Mouse (Mus musculus) ES-E14 (cell line): ENCODE data around the gene Galnt4. TPM values are rescaled to one million over a fixed set of nuclear protein-coding genes. Genes with fewer than 3 reads are reported as not detected.
"Not testable (repeated sequence)": the region's sequence is repeated elsewhere in the genome, so short reads cannot be mapped to it uniquely, and the experiment has no call there.

ENCODE experiments used
- DNase-seq: peaks from one replicate; pipeline ENCODE4 v3.0.0-alpha.2; 2013; ENCODE audit warnings: low read depth, low spot score
- H3K27ac ChIP-seq: 2 replicates; pipeline ENCODE4 v1.5.1; 2012; ENCODE audit warnings: low read depth, mild to moderate bottlenecking, low read length, moderate library complexity, mixed read lengths; ENCODE audit not compliant: poor library complexity, insufficient read depth, severe bottlenecking
- H3K36me3 ChIP-seq: 2 replicates; pipeline ENCODE4 v1.6.1; 2012; ENCODE audit warnings: mild to moderate bottlenecking, low read length, moderate library complexity, mixed read lengths; ENCODE audit not compliant: control insufficient read depth, poor library complexity, insufficient read depth, severe bottlenecking
- H3K4me1 ChIP-seq, 2 experiments: fragments of 150-350 bp in 1 of 2; sonication (generic) in 1 of 2; 2 replicates each; pipeline ENCODE4 v1.6.1; 2012; ENCODE audit warnings: low read length in 2 of 2, mild to moderate bottlenecking in 1 of 2, mixed read lengths in 1 of 2; ENCODE audit not compliant: control insufficient read depth in 2 of 2, insufficient read depth in 2 of 2, poor library complexity in 1 of 2
- H3K4me3 ChIP-seq, 2 experiments: fragments of 150-350 bp in 1 of 2; sonication (generic) in 1 of 2; 2 replicates each; pipeline ENCODE4 v1.5.1; 2012; ENCODE audit warnings: low read length in 2 of 2, low read depth in 1 of 2, mild to moderate bottlenecking in 1 of 2, mixed read lengths in 1 of 2; ENCODE audit not compliant: insufficient read depth in 1 of 2, poor library complexity in 1 of 2, severe bottlenecking in 1 of 2
- H3K9ac ChIP-seq: 2 replicates; pipeline ENCODE4 v1.6.1; 2012; ENCODE audit warnings: low read depth, mild to moderate bottlenecking, low read length, mixed read lengths; ENCODE audit not compliant: poor library complexity, insufficient read depth, severe bottlenecking
- H3K9me3 ChIP-seq: fragments of 150-350 bp; sonication (generic); 2 replicates; pipeline ENCODE4 v1.6.1; 2012; ENCODE audit warnings: low read depth, mild to moderate bottlenecking, low read length; ENCODE audit not compliant: control insufficient read depth, insufficient read depth
- CHD2 ChIP-seq: IDR thresholded peaks from 2 replicates; pipeline ENCODE4 v1.6.1; 2014; ENCODE audit warnings: mild to moderate bottlenecking, low read depth, low read length, inconsistent platforms
- HCFC1 ChIP-seq: IDR thresholded peaks from 2 replicates; pipeline ENCODE4 v1.6.1; 2012; ENCODE audit warnings: low read length, inconsistent platforms, borderline replicate concordance; ENCODE audit not compliant: insufficient read depth
- MAFK ChIP-seq: IDR thresholded peaks from 2 replicates; pipeline ENCODE4 v1.6.1; 2014; ENCODE audit warnings: mild to moderate bottlenecking, low read depth, low read length, inconsistent platforms; ENCODE audit not compliant: insufficient read depth
- ZC3H11A ChIP-seq: IDR thresholded peaks from 2 replicates; pipeline ENCODE4 v1.6.1; 2012; ENCODE audit warnings: low read depth, mild to moderate bottlenecking, inconsistent platforms, low read length, borderline replicate concordance
- ZNF384 ChIP-seq: IDR thresholded peaks from 2 replicates; pipeline ENCODE4 v1.6.1; 2012; ENCODE audit warnings: low read depth, low read length, inconsistent platforms
- in situ Hi-C, 2 experiments: fragments of 600-800 bp; cut with MboI; formaldehyde crosslinking; loops; one replicate each; pipeline ENCODE4 v1.15.1; 2025; ENCODE audit warnings: low sequenced_read_pairs in 2 of 2, inconsistent platforms in 1 of 2; ENCODE audit not compliant: unreplicated experiment in 2 of 2
- total RNA-seq: library from RNA; depleted of rRNA; stranded (reverse); fragments of 300-350 nt; gene quantifications from 2 replicates; pipeline ENCODE4 v1.2.3, GENCODE M21; 2012

Galnt4 gene
- total RNA-seq, 1 experiment: 3.7 TPM

- no peaks in the 10 kb centered on the region; the same call in 1 of the 2 replicates for H3K36me3 ChIP-seq
- in situ Hi-C loops: no loop called here
Measured at GRCm38 (mm10) chr10:99151580-99151979, 43.6 kb downstream of the Galnt4 start.

DNA sequence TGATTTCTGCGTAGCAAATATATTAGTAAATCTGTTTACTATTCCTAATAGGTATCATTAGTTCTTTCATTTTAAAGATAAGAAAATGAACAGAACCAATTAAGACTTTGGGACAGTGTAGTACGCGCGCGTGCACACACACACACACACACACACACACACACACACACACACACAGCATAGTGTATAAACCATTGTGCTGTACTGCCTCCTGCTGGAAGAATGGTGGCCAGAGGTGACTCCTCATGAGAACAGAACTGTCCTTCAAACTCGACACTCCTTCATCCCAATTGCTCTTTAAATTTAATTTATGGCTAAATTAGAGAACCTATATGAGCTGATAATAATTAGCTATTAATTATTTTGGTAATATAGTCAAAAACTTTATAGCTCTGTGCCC lies 44.1 kb downstream of the Galnt4 start:
- Histone ChIP-seq H3K9me3 (no peaks in the 10 kb centered on the region), H3K4me3 (no peak overlapping the region), H3K4me1 (no peaks in the 10 kb centered on the region), H3K9ac (no peak overlapping the region), H3K36me3 (no peaks in the 10 kb centered on the region; the same call in 1 of the 2 replicates), H3K27ac (no peak overlapping the region)
- in situ Hi-C loops: no loop called here
- TF ChIP-seq ZC3H11A (no peak), MAFK (no peak), ZNF384 (no peak), CHD2 (no peak), HCFC1 (no peak)
- no peak for DNase-seq

More at GRCm38 (mm10) chr10:99151580-99151979, 43.6 kb downstream of the Galnt4 start:
- Histone ChIP-seq H3K4me3 (no peak overlapping the region), H3K4me1 (no peaks in the 10 kb centered on the region), H3K9ac (no peak overlapping the region), H3K9me3 (no peaks in the 10 kb centered on the region), H3K27ac (no peak overlapping the region)
- TF ChIP-seq HCFC1 (no peak), CHD2 (no peak)
- DNase-seq: no peak

DNA sequence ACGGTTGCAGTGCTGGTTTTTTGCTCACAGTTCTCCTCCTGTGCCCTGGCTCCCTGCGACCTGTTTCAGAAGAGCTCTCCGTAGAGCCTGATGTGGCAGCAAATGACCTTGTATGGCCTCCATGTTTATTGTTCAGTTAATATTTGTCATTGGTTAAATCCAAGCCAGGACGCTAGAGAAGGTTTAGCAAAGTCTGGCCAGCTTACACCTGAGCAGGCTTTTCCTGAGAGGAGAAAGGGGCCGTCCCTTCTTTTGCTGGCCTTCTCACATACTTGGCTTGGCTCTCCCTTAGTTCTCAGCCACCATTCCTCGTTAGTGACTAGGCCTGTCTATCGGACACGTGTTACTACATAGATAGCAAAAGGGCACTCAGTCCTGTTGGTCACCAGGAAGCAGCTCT lies 46.7 kb downstream of the Galnt4 start:
- TF ChIP-seq ZC3H11A: no peak
- TF ChIP-seq CHD2: no peak
- no peak for TF ChIP-seq MAFK
- no peak for TF ChIP-seq HCFC1
- no peak for TF ChIP-seq ZNF384
- Histone ChIP-seq H3K4me3 (no peak overlapping the region), H3K4me1 (no peaks in the 10 kb centered on the region), H3K9me3 (no peaks in the 10 kb centered on the region), H3K36me3 (no peaks in the 10 kb centered on the region; the same call in 1 of the 2 replicates), H3K27ac (no peak overlapping the region), H3K9ac (no peak overlapping the region)
- in situ Hi-C loops: no loop called here
- DNase-seq: no peak

GRCm38 (mm10) chr10:99156808-99157207 lies 48.8 kb downstream of the Galnt4 start:
- no peaks in the 10 kb centered on the region for H3K4me1 ChIP-seq
- no peak overlapping the region for H3K4me3 ChIP-seq
- H3K9me3 ChIP-seq: no peaks in the 10 kb centered on the region
- no peaks in the 10 kb centered on the region; the same call in 1 of the 2 replicates for H3K36me3 ChIP-seq
- no peak overlapping the region for H3K9ac ChIP-seq
- TF ChIP-seq MAFK: no peak
- TF ChIP-seq CHD2: no peak
- no peak for TF ChIP-seq HCFC1
- no peak for TF ChIP-seq ZC3H11A
- no peak for TF ChIP-seq ZNF384
- DNase-seq: no peak
- no peak overlapping the region for H3K27ac ChIP-seq
- in situ Hi-C loops: no loop called here

DNA sequence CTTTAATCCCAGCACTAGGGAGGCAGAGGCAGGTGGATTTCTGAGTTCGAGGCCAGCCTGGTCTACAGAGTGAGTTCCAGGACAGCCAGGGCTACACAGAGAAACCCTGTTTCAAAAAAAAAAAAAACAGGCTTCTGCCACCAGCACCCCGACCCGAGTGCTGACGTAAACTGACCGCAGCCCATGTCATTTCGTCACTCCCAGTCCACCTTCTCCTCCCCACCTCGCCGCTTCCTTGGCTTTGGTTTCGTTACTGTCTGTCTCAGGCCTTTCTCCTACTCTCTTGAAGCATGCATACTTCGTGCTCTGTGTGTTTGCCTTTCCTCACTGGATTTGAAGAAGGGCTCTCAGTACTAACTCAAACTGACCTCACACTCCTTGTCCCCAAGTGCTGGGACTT lies 49.7 kb downstream of the Galnt4 start:
- DNase-seq, H3K9ac ChIP-seq, H3K4me1 ChIP-seq, H3K27ac ChIP-seq, in situ Hi-C loops, H3K4me3 ChIP-seq, H3K9me3 ChIP-seq, H3K36me3 ChIP-seq: not testable (repeated sequence)
